Mouse (Mus musculus) cerebellum, adult 2 months (tissue): ENCODE measurements around the gene Fzd7. TPM values are rescaled to one million over a fixed set of nuclear protein-coding genes. Genes with fewer than 3 reads are reported as not detected.

Source experiments
- DNase-seq, 2 experiments: peaks; one replicate each; pipeline ENCODE4 v3.0.0; 2021
- H3K27ac ChIP-seq: fragments of 200-500 bp; 2 replicates; pipeline ENCODE4 v1.5.1; 2012; ENCODE audit warnings: low read length, control low read depth, inconsistent platforms; ENCODE audit not compliant: insufficient read depth
- H3K27me3 ChIP-seq: fragments of 200-500 bp; 2 replicates; pipeline ENCODE4 v1.6.1; 2012; ENCODE audit warnings: inconsistent platforms, mild to moderate bottlenecking, low read length, moderate library complexity; ENCODE audit not compliant: control insufficient read depth, insufficient read depth
- H3K4me1 ChIP-seq: fragments of 200-500 bp; 2 replicates; pipeline ENCODE4 v1.6.1; 2011; ENCODE audit warnings: low read length; ENCODE audit not compliant: control insufficient read depth, insufficient read depth
- H3K4me3 ChIP-seq: fragments of 200-500 bp; replicated peaks from 2 replicates; pipeline ENCODE3; 2011; ENCODE audit warnings: mild to moderate bottlenecking, low read depth, low read length, control low read depth; ENCODE audit not compliant: insufficient read depth
- CTCF ChIP-seq: fragments of 200-500 bp; IDR thresholded peaks from 2 replicates; pipeline ENCODE4 v1.5.1; 2011; ENCODE audit warnings: low read depth, mild to moderate bottlenecking, control low read depth, low read length, moderate library complexity, borderline replicate concordance; ENCODE audit not compliant: insufficient read depth
- POLR2A ChIP-seq: fragments of 200-500 bp; IDR thresholded peaks from 2 replicates; pipeline ENCODE4 v1.6.1; 2011; ENCODE audit warnings: low read length, control low read depth, borderline replicate concordance; ENCODE audit not compliant: insufficient read depth
- WGBS: fragments of 180-500 bp; shearing (Covaris S2); methylation state at CpG from one replicate; pipeline ENCODE4 v1.1.7; 2018; 5-methylcytosine and 5-hydroxymethylcytosine counted together
- polyA plus RNA-seq: library from polyadenylated mRNA; depleted of rRNA; stranded (reverse); fragments of >200 nt; gene quantifications from 2 replicates; pipeline ENCODE4 v1.2.3, GENCODE M21; 2012; rRNA removed

Fzd7 gene
- polyA plus RNA-seq, result 25.0 and 28.1 TPM in 2 replicates

DNA sequence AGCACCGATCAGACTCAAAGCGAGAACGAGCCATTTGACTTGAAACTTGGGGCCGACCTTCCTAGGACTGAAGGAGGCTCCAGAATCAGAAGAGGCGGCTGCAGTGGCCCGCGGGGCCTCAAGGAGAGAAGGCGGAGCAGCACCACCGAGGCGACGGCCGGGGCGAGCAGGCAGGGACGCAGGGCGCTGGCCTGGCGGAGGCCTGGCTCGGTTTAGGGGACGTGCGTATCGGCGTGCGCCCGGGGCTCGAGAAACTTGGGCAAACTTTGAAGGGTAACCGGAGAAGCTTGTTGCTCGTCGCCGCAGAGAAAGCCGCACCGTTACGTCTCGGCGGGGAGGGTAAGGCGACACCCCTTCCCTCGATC lies at the start of gene Fzd7:
Gene Fzd7 (plus strand): TSS at position 94 of the 365 bp plus-strand sequence.
- no peak for TF ChIP-seq CTCF
- no peak for TF ChIP-seq POLR2A
- H3K27ac ChIP-seq, result peak within 1 kb of the TSS; percentile 97
- H3K4me3 ChIP-seq, result peak within 1 kb of the TSS; percentile 94
- H3K4me1 ChIP-seq, result no peaks in the 10 kb centered on the region
- no peaks in the 10 kb centered on the region for H3K27me3 ChIP-seq
- WGBS, result under 1% methylated on average over 35 of the region's 35 CpGs
- DNase-seq, result no peak

DNA sequence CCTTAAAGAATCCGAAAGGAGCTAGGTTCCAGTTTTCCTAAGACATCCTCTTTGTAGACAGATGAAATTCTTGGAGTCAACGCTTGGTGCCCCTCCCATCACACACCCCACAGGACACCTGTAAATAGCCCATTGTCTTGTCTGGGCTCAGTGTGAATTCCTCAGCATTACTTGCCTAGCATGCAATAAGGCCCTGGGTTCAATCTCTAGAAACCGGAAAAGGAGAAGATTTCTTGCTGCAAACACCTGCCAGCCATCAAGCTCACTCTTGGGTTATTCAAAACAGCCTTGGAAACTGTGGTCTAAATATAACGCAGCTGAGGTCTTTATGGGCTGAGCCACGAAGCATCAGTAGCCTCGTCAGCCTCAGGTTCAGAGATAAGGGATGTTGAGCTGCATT lies 48.9 kb upstream of the Fzd7 start:
- 85% methylated on average over 6 of the region's 6 CpGs for WGBS
- H3K27me3 ChIP-seq, result no peaks in the 10 kb centered on the region
- no peak for DNase-seq
- no peak overlapping the region for H3K27ac ChIP-seq
- H3K4me3 ChIP-seq, result no peak overlapping the region
- TF ChIP-seq POLR2A (no peak), CTCF (no peak)
- H3K4me1 ChIP-seq, result peaks cover 16% of the 10 kb centered on the region

DNA sequence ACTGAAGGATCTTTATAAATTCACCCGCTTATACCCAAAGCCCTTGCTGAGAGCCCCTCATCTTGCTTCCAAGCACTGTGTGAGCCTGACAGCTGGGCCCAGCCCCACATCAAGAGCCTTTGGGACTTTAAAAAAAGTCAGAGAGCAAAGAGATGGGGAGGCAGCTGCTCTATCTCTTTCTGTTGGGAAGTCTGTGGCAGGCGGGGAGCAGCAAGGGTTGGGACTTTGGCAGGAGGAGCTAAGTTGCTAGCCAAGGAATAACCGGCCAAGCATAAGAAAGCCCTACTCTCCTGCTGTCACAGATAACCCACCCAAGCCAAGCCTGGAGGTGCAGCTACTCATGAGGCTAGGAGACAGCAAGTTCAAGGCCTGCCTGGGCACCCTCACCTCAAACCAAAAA lies 48.2 kb upstream of the Fzd7 start:
- DNase-seq, result peak; percentile 75 to 88
- H3K27me3 ChIP-seq, result no peaks in the 10 kb centered on the region
- no peak overlapping the region for H3K27ac ChIP-seq
- no peak overlapping the region for H3K4me3 ChIP-seq
- 25% methylated on average over 3 of the region's 3 CpGs for whole genome bisulfite sequencing
- peaks cover 16% of the 10 kb centered on the region for H3K4me1 ChIP-seq
- TF ChIP-seq CTCF (no peak), POLR2A (no peak)

- H3K4me1 ChIP-seq, result peaks cover 16% of the 10 kb centered on the region
- WGBS, result 94% methylated on average over 5 of the region's 5 CpGs
- TF ChIP-seq POLR2A, result no peak
- TF ChIP-seq CTCF, result no peak
- H3K27me3 ChIP-seq, result no peaks in the 10 kb centered on the region
- H3K4me3 ChIP-seq, result no peak overlapping the region
- H3K27ac ChIP-seq, result no peak overlapping the region
- DNase-seq, result no peak
These were observed 47.0 kb upstream of the Fzd7 start for GRCm38 (mm10) chr1:59435270-59435669.

GRCm38 (mm10) chr1:59436321-59436720 lies 45.9 kb upstream of the Fzd7 start:
- TF ChIP-seq CTCF (no peak), POLR2A (no peak)
- WGBS, result 71% methylated on average over 3 of the region's 3 CpGs
- Histone ChIP-seq H3K4me3 (no peak overlapping the region), H3K27ac (no peak overlapping the region), H3K4me1 (peaks cover 16% of the 10 kb centered on the region), H3K27me3 (no peaks in the 10 kb centered on the region)
- no peak for DNase-seq

DNA sequence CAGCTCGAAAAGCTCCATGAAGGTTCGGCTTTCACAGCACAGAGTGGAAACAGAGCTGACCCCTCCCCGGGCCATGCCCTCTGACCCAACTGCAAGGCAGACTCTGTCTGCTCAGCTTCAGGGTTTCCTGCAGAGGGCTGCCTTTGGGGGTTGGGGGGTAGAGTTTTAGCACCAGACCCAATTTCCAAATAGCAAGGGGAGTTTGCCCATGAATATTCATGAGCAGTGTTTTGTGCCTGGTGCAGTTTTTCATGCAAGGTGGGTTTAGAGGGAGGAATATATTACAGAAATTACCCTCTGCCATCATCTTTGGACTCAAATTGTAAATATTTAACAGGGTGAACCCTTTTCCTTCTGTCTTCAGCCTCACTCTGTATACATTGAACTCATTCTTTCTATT lies 44.3 kb upstream of the Fzd7 start:
- Histone ChIP-seq H3K27ac (no peak overlapping the region), H3K4me3 (no peak overlapping the region), H3K27me3 (no peaks in the 10 kb centered on the region), H3K4me1 (peaks cover 16% of the 10 kb centered on the region)
- DNase-seq, result no peak
- 87% methylated on average over 3 of the region's 3 CpGs for WGBS
- TF ChIP-seq POLR2A (no peak), CTCF (no peak)

GRCm38 (mm10) chr1:59438330-59438729 lies 43.9 kb upstream of the Fzd7 start:
- no peak for TF ChIP-seq CTCF
- no peak for TF ChIP-seq POLR2A
- Histone ChIP-seq H3K27me3 (no peaks in the 10 kb centered on the region), H3K27ac (no peak overlapping the region), H3K4me1 (peaks cover 15% of the 10 kb centered on the region), H3K4me3 (no peak overlapping the region)
- 97% methylated on average over 4 of the region's 4 CpGs for WGBS
- DNase-seq, result no peak

GRCm38 (mm10) chr1:59439252-59439651 lies 43.0 kb upstream of the Fzd7 start:
- Histone ChIP-seq H3K27ac (no peak overlapping the region), H3K4me3 (no peak overlapping the region), H3K27me3 (no peaks in the 10 kb centered on the region), H3K4me1 (peaks cover 9% of the 10 kb centered on the region; the same call in 1 of the 2 replicates)
- TF ChIP-seq POLR2A, result no peak
- no peak for TF ChIP-seq CTCF
- peak; percentile 42 to 46 for DNase-seq
- 43% methylated on average over 2 of the region's 2 CpGs for WGBS
